Comparison of ENCODE assay signal across 14 mouse cellular contexts in genomic region chr11:119306762-119307657, GRCm38 (mm10). TPM values are rescaled to one million over a fixed set of nuclear protein-coding genes. Genes with fewer than 3 reads are reported as not detected.
DNase-seq lines count a peak whose midpoint lies in the region; ATAC-seq and TF ChIP-seq lines count a peak whose summit lies in the region.
"Had no signal": no experiment of that assay in that cellular context is flagged by ENCODE, and none has a peak within 500 bp of the region (broad histone marks: within the 10 kb centered on the region; RNA-seq: fewer than 3 reads in every experiment).

No protein-coding gene starts in this region.

- H3K4me2 ChIP-seq in heart, embryonic 15.5 days = 0 out of 2 replicates have a peak overlapping the region, but pooled peaks have one; percentile 6
- peak overlapping the region; percentile 13 for H3K4me2 ChIP-seq in myocyte (ENCODE audit: low read depth)

- H3ac ChIP-seq in myocyte (ENCODE audit: control insufficient read depth, insufficient read length) = no peak overlapping the region

- H3K9ac ChIP-seq in heart, embryonic 15.5 days = no peak overlapping the region
- H3K9ac ChIP-seq: liver, postnatal 0 days had no signal

- H3K9me3 ChIP-seq in heart, embryonic 15.5 days (replicated peaks) = no peaks in the 10 kb centered on the region
- H3K9me3 ChIP-seq: megakaryocyte, embryonic 14.5 days had no signal

- H3K27me3 ChIP-seq in heart, embryonic 15.5 days = peaks cover 17% of the 10 kb centered on the region
- peaks cover 40% of the 10 kb centered on the region for H3K27me3 ChIP-seq in myocyte (ENCODE audit: control insufficient read depth, insufficient read depth, insufficient read length)

- no peak overlapping the region for H3K4me3 ChIP-seq in heart, embryonic 15.5 days
- no peak overlapping the region for H3K4me3 ChIP-seq in myocyte
- H3K4me3 ChIP-seq: megakaryocyte, embryonic 14.5 days had no signal

- no peak for DNase-seq in heart, adult 9 months (ENCODE audit: low spot score in 2 of 2)
- peak; percentile 24 to 30 for DNase-seq in kidney, postnatal 36 days
- DNase-seq in kidney, postnatal 10 days = no peak
- peak; percentile 50 for DNase-seq in fat pad, adult 2 months (ENCODE audit: extremely low read depth, low read depth, low spot score)
- no peak for DNase-seq in testis, postnatal 10 days (ENCODE audit: low spot score)
- DNase-seq: cerebellum, adult 9-11 months; gastrocnemius, postnatal 14 days; left cerebral cortex, postnatal 4 days; liver, postnatal 0 days; right cerebral cortex, postnatal 4 days had no signal

- H3K79me2 ChIP-seq in myocyte (ENCODE audit: control insufficient read depth, insufficient read depth) = no peaks in the 10 kb centered on the region

- no peak for TF ChIP-seq POLR2A in myocyte (IDR thresholded peaks at IDR 0.05; ENCODE audit: insufficient read length, low read depth)

- H3K27ac ChIP-seq in heart, embryonic 15.5 days = peak overlapping the region; percentile 81

- peaks cover 26% of the 10 kb centered on the region for H3K4me1 ChIP-seq in heart, embryonic 15.5 days (replicated peaks)

- 41% methylated on average over 13 of the region's 13 CpGs for WGBS in heart, embryonic 15.5 days

- no peaks in the 10 kb centered on the region for H3K36me3 ChIP-seq in heart, embryonic 15.5 days
- H3K36me3 ChIP-seq in myocyte (ENCODE audit: control insufficient read depth, insufficient read depth) = no peaks in the 10 kb centered on the region

- ATAC-seq in heart, embryonic 15.5 days (replicated peaks; ENCODE audit: insufficient number of reproducible peaks, insufficient read depth, low FRiP score, low read depth) = peak; percentile 33; the same call in 1 of the 2 replicates
- ATAC-seq: forebrain, embryonic 14.5 days; liver, postnatal 0 days had no signal

TF ChIP-seq in myocyte, 11 proteins besides CTCF, POLR2A, EP300 and RAD21:
- TF ChIP-seq POLR2AphosphoS2 (IDR thresholded peaks at IDR 0.05; ENCODE audit: insufficient read length, low read depth) = no peak
- TF ChIP-seq MYOD1 (IDR thresholded peaks at IDR 0.05; ENCODE audit: control insufficient read depth in 1 of 3, insufficient read length in 2 of 3, low read depth in 2 of 3) = peak in 1 of 3 experiments; percentile 54
- no peak for TF ChIP-seq USF1 (IDR thresholded peaks at IDR 0.05; ENCODE audit: low read depth)
- TF ChIP-seq TCF3 (IDR thresholded peaks at IDR 0.05; ENCODE audit: insufficient read length, low read depth) = no peak
- TF ChIP-seq MYOG (IDR thresholded peaks at IDR 0.05; ENCODE audit: control insufficient read depth in 1 of 3, insufficient read depth in 1 of 3, insufficient read length in 2 of 3, low read depth in 2 of 3) = peak in 1 of 3 experiments; percentile 62
- no peak for TF ChIP-seq REST (IDR thresholded peaks at IDR 0.05; ENCODE audit: insufficient read depth, insufficient read length)
- no peak for TF ChIP-seq TCF12 (IDR thresholded peaks at IDR 0.05; ENCODE audit: insufficient read depth, poor library complexity, severe bottlenecking)

RNA-seq across cellular contexts. Expression of gene Card14, which starts 0.6 kb away (rescaled TPM):
- polyA plus RNA-seq in heart, embryonic 15.5 days (2015; fragmentation: Nextera tagmentation; extraction: Ambion mirVana) = 0.28 and 0.38 TPM in 2 replicates
- polyA plus RNA-seq in myocyte (2012; fragmentation: generic; extraction: Trizol) = 1.1 TPM

RNA-seq across cellular contexts. Expression of gene Eif4a3, which starts 7.1 kb away (rescaled TPM):
- 213 and 251 TPM in 2 replicates for polyA plus RNA-seq in heart, embryonic 15.5 days (2015; fragmentation: Nextera tagmentation; extraction: Ambion mirVana)
- polyA plus RNA-seq in myocyte (2012; fragmentation: generic; extraction: Trizol) = 247 TPM

RNA-seq across cellular contexts. Expression of gene Gaa, which starts 39.3 kb away (rescaled TPM):
- 74.7 and 97.9 TPM in 2 replicates for polyA plus RNA-seq in heart, embryonic 15.5 days (2015; fragmentation: Nextera tagmentation; extraction: Ambion mirVana)
- polyA plus RNA-seq in myocyte (2012; fragmentation: generic; extraction: Trizol) = 86.4 TPM

RNA-seq across cellular contexts. Expression of gene Sgsh, which starts 48.3 kb away (rescaled TPM):
- polyA plus RNA-seq in heart, embryonic 15.5 days (2015; fragmentation: Nextera tagmentation; extraction: Ambion mirVana) = 5.4 and 7.1 TPM in 2 replicates
- polyA plus RNA-seq in myocyte (2012; fragmentation: generic; extraction: Trizol) = 4.2 TPM

RNA-seq across cellular contexts. Expression of gene Slc26a11, which starts 48.3 kb away (rescaled TPM):
- 9.0 and 10.4 TPM in 2 replicates for polyA plus RNA-seq in heart, embryonic 15.5 days (2015; fragmentation: Nextera tagmentation; extraction: Ambion mirVana)
- 1.5 TPM for polyA plus RNA-seq in myocyte (2012; fragmentation: generic; extraction: Trizol)

Comparison
In these comparisons a context has a peak if more than half of its experiments do, and no peak if none do; other contexts are left out.
1. DNase-seq: peak in kidney, postnatal 36 days (2 of 2) and fat pad, adult 2 months (single experiment); none in heart, adult 9 months (0 of 2), kidney, postnatal 10 days (single experiment) and testis, postnatal 10 days (single experiment).